Mouse (Mus musculus): Measurements from ENCODE around the gene Irs1. TPM values are rescaled to one million over a fixed set of nuclear protein-coding genes. Genes with fewer than 3 reads are reported as not detected.

The Irs1 gene
- polyA plus RNA-seq, 1 experiment from 2014 or later, result 2.1 TPM

DNA sequence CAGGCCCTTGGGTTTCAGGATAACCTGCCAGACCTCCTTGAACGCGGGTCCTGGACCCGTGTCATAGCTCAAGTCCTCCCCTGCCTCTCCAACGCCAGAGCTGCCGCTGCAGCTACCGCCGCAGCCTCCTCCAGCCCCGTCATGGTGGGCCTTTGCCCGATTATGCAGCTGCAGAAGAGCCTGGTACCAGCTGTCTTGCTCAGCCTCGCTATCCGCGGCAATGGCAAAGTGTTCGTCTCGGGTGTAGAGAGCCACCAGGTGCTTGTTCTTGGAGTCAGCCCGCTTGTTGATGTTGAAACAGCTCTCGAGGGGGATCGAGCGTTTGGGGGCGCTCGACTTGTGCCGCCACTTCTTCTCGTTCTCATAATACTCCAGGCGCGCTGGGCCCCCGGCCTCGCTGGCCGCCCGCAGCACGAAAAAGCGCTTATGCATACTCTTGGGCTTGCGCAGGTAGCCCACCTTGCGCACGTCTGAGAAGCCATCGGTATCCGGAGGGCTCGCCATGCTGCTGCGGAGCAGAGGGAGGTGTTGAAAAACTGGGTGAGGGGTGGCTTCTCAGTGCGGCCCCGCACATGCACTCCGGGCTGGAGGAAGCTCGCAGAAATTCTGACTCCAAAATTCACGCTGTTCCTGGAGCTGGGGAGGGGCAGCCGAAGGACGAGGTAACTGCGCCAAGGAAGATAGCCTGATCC lies 1.1 kb downstream of the Irs1 start:
- Histone ChIP-seq H3K4me1 (ENCODE audit: control insufficient read depth, insufficient read depth, low read length) (peaks cover 27% of the 10 kb centered on the region), H3K9me3 (ENCODE audit: control insufficient read depth, low read length) (no peaks in the 10 kb centered on the region), H3K27me3 (replicated peaks; ENCODE audit: control insufficient read depth, insufficient read depth, low read length) (0 out of 2 replicates have a peak, but pooled peaks cover 3% of the 10 kb centered on the region), H3K9ac (ENCODE audit: low read depth, low read length) (peak overlapping the region; percentile 75), H3K27ac (ENCODE audit: low read length) (peak overlapping the region; percentile 94), H3K4me2 (ENCODE audit: low read depth, low read length) (peak overlapping the region; percentile 93), H3K36me3 (ENCODE audit: control insufficient read depth, insufficient read depth, low read length) (no peaks in the 10 kb centered on the region), H3K4me3 (ENCODE audit: low read length) (peak overlapping the region; percentile 59)
- no peak; the same call in 1 of the 2 replicates for ATAC-seq
- under 1% methylated on average over 45 of the region's 45 CpGs for WGBS

GRCm38 (mm10) chr1:82289116-82289989 lies 1.9 kb downstream of the Irs1 start:
- H3K4me1 ChIP-seq (ENCODE audit: control insufficient read depth, insufficient read depth, low read length), result peaks cover 27% of the 10 kb centered on the region
- H3K9me3 ChIP-seq (ENCODE audit: control insufficient read depth, low read length), result no peaks in the 10 kb centered on the region
- H3K27ac ChIP-seq (ENCODE audit: low read length), result peak overlapping the region; percentile 94
- H3K4me2 ChIP-seq (ENCODE audit: low read depth, low read length), result peak overlapping the region; percentile 93
- ATAC-seq, result no peak
- peak overlapping the region; percentile 59 for H3K4me3 ChIP-seq (ENCODE audit: low read length)
- peak overlapping the region; percentile 75 for H3K9ac ChIP-seq (ENCODE audit: low read depth, low read length)
- H3K36me3 ChIP-seq (ENCODE audit: control insufficient read depth, insufficient read depth, low read length), result no peaks in the 10 kb centered on the region
- 0 out of 2 replicates have a peak, but pooled peaks cover 3% of the 10 kb centered on the region for H3K27me3 ChIP-seq (replicated peaks; ENCODE audit: control insufficient read depth, insufficient read depth, low read length)
- 70% methylated on average over 35 of the region's 35 CpGs for WGBS

DNA sequence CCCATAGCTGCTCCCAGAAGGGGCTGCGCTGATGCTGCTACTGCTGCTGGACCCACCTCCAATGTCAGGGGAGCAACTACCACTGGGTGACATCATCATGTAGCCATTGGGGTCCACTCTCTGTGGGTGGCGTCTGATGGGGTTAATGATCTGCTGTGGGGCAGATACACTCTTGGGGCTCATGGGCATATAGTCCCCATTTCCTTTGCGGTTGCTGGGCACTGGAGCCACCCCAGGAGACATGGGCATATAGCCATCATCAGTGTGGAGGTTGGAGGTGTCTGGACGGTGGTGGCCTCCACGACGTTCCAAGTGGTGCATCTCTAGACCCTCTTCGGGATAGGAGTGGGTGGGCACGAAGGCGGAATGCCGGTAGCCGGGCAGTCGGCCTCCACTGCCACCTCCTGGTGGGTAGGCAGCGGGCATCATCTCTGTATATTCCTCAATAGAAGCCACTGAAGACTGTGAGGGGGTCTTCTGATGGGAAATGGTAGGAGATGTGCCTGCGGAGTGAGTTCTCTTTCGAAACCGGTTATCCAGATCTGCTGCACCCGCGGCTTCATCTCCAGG lies 2.7 kb downstream of the Irs1 start:
- H3K27ac ChIP-seq (ENCODE audit: low read length), result no peak overlapping the region
- WGBS, result 91% methylated on average over 18 of the region's 18 CpGs
- H3K9me3 ChIP-seq (ENCODE audit: control insufficient read depth, low read length), result no peaks in the 10 kb centered on the region
- H3K36me3 ChIP-seq (ENCODE audit: control insufficient read depth, insufficient read depth, low read length), result no peaks in the 10 kb centered on the region
- H3K4me2 ChIP-seq (ENCODE audit: low read depth, low read length), result 0 out of 2 replicates have a peak overlapping the region, but pooled peaks have one; percentile 52
- 0 out of 2 replicates have a peak, but pooled peaks cover 3% of the 10 kb centered on the region for H3K27me3 ChIP-seq (replicated peaks; ENCODE audit: control insufficient read depth, insufficient read depth, low read length)
- no peak overlapping the region for H3K4me3 ChIP-seq (ENCODE audit: low read length)
- H3K9ac ChIP-seq (ENCODE audit: low read depth, low read length), result no peak overlapping the region
- ATAC-seq, result no peak
- H3K4me1 ChIP-seq (ENCODE audit: control insufficient read depth, insufficient read depth, low read length), result peaks cover 27% of the 10 kb centered on the region

DNA sequence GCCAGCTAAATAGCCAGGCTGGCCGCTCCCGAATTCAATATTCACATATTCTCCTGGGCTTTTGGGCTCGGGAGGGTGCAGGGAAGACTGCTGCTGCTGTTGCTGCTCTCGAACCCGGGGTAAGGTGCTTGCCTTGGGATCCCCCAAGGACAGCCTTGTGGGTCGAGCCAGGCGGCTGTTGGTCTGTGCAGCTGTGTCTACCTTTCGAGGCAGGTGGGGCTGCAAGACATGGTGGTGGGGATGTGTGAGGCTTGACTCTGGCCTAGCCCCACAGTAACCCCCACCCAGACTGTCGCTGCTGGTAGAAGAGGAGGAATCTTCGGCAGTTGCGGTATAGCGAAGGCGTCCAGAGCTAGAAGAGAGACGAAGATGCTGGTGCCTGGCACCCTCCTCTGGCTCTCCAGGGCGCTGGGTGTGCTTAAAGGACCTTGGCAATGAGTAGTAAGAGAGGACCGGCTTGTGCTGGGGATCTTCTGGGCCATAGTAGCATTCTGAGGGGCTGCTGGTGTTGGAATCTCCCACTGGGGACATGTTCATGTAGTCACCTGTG lies 3.4 kb downstream of the Irs1 start:
- H3K4me1 ChIP-seq (ENCODE audit: control insufficient read depth, insufficient read depth, low read length), result peaks cover 27% of the 10 kb centered on the region
- WGBS, result 92% methylated on average over 16 of the region's 16 CpGs
- H3K4me3 ChIP-seq (ENCODE audit: low read length), result peak overlapping the region; percentile 45; the same call in 1 of the 2 replicates
- H3K9me3 ChIP-seq (ENCODE audit: control insufficient read depth, low read length), result no peaks in the 10 kb centered on the region
- no peaks in the 10 kb centered on the region for H3K36me3 ChIP-seq (ENCODE audit: control insufficient read depth, insufficient read depth, low read length)
- no peak overlapping the region for H3K27ac ChIP-seq (ENCODE audit: low read length)
- peak overlapping the region; percentile 58; the same call in 1 of the 2 replicates for H3K9ac ChIP-seq (ENCODE audit: low read depth, low read length)
- ATAC-seq, result no peak
- 0 out of 2 replicates have a peak, but pooled peaks cover 3% of the 10 kb centered on the region for H3K27me3 ChIP-seq (replicated peaks; ENCODE audit: control insufficient read depth, insufficient read depth, low read length)
- peak overlapping the region; percentile 52 for H3K4me2 ChIP-seq (ENCODE audit: low read depth, low read length)

DNA sequence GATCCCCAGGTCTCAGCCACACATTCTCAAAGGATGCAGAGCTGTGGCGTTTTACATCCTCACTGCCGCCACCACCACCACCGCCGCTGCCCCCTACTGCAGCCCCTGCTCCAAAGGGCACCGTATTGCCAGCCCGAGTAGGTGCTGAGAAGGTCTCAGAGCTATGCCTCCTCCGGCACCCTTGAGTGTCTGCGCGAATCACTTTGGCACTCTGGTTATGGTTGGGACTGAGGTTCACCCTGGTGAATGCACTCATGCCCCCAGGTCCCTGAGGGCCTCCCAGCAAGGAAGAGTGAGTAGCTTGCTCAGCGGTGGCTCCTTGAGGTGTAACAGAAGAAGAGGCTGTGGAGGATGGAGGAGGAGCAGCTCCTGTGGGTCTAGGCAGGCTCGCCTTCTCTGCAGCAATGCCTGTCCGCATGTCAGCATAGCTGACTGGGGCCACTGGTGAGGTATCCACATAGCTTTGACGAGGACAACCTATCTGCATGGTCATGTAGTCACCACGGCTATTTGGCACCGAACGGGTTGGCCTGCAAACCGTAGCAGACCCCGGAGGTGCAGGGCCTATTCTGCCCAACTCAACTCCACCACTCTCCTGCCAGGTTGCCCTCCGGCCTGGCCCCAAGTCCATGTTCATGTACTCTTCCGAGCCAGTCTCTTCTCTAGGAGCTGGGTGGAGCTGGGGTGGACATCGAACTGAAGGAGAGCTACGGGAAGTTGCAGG lies 4.0 kb downstream of the Irs1 start:
- Histone ChIP-seq H3K36me3 (ENCODE audit: control insufficient read depth, insufficient read depth, low read length) (no peaks in the 10 kb centered on the region), H3K4me3 (ENCODE audit: low read length) (peak overlapping the region; percentile 45), H3K4me1 (ENCODE audit: control insufficient read depth, insufficient read depth, low read length) (peaks cover 27% of the 10 kb centered on the region), H3K27me3 (replicated peaks; ENCODE audit: control insufficient read depth, insufficient read depth, low read length) (0 out of 2 replicates have a peak, but pooled peaks cover 3% of the 10 kb centered on the region), H3K9ac (ENCODE audit: low read depth, low read length) (peak overlapping the region; percentile 58), H3K27ac (ENCODE audit: low read length) (no peak overlapping the region), H3K9me3 (ENCODE audit: control insufficient read depth, low read length) (no peaks in the 10 kb centered on the region), H3K4me2 (ENCODE audit: low read depth, low read length) (peak overlapping the region; percentile 52)
- no peak for ATAC-seq
- WGBS, result 69% methylated on average over 22 of the region's 22 CpGs

- 29% methylated on average over 15 of the region's 15 CpGs for WGBS
- Histone ChIP-seq H3K36me3 (ENCODE audit: control insufficient read depth, insufficient read depth, low read length) (no peaks in the 10 kb centered on the region), H3K27ac (ENCODE audit: low read length) (no peak overlapping the region), H3K4me3 (ENCODE audit: low read length) (peak overlapping the region; percentile 45), H3K27me3 (replicated peaks; ENCODE audit: control insufficient read depth, insufficient read depth, low read length) (0 out of 2 replicates have a peak, but pooled peaks cover 3% of the 10 kb centered on the region), H3K9ac (ENCODE audit: low read depth, low read length) (peak overlapping the region; percentile 58), H3K4me1 (ENCODE audit: control insufficient read depth, insufficient read depth, low read length) (peaks cover 24% of the 10 kb centered on the region), H3K9me3 (ENCODE audit: control insufficient read depth, low read length) (no peaks in the 10 kb centered on the region), H3K4me2 (ENCODE audit: low read depth, low read length) (peak overlapping the region; percentile 52)
- ATAC-seq, result no peak
These were observed 4.8 kb downstream of the Irs1 start for GRCm38 (mm10) chr1:82286190-82287051.

DNA sequence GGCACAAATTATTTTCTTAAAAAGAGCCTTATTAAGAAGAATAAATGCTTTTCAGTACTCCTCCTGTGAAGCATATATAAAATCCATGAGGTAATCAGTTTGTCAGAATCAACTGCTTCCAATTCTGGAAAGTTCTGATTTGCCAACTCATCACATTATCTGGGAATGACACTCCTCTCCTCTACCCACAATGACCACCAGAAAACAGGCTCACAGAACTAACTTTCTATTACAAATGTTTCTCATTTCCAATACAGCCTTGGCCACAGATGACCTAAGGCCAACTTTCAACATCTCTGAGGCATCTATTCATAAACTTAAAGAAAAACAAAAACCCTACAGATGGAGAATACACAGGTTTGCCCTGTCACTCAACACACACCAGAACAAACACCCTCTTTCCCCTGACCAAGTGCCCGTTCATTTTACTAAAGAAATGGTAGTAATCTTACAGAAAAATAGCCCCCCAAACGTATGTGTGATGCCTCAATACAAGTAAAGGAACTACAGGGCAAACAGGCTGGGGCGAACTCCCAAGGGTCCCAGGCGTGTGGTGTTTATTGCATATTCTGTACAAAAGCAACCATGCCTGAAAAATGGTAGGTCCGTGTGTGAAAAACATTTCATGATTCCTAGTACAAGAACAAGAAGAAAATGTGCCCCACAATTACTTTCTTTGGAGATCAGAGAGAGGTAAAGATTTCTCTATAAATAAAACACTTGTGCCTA lies 5.6 kb downstream of the Irs1 start:
- Histone ChIP-seq H3K4me1 (ENCODE audit: control insufficient read depth, insufficient read depth, low read length) (peaks cover 24% of the 10 kb centered on the region), H3K27ac (ENCODE audit: low read length) (no peak overlapping the region), H3K9me3 (ENCODE audit: control insufficient read depth, low read length) (no peaks in the 10 kb centered on the region), H3K4me3 (ENCODE audit: low read length) (peak overlapping the region; percentile 45), H3K4me2 (ENCODE audit: low read depth, low read length) (peak overlapping the region; percentile 52), H3K27me3 (replicated peaks; ENCODE audit: control insufficient read depth, insufficient read depth, low read length) (0 out of 2 replicates have a peak, but pooled peaks cover 1% of the 10 kb centered on the region), H3K36me3 (ENCODE audit: control insufficient read depth, insufficient read depth, low read length) (no peaks in the 10 kb centered on the region), H3K9ac (ENCODE audit: low read depth, low read length) (peak overlapping the region; percentile 58)
- no peak for ATAC-seq
- WGBS, result 33% methylated on average over 5 of the region's 5 CpGs
